Mouse (Mus musculus) hindbrain, embryonic 16.5 days (tissue): ENCODE measurements around the gene Gpr137b. TPM values are rescaled to one million over a fixed set of nuclear protein-coding genes. Genes with fewer than 3 reads are reported as not detected.
A peak's percentile ranks its signal among the peaks of the same experiment; 100 is the strongest.
"Not testable (repeated sequence)": the region's sequence is repeated elsewhere in the genome, so short reads cannot be mapped to it uniquely, and the experiment has no call there.

Source experiments
- ATAC-seq: fragments of 200-750 bp; cut with Nextera tagmentation; 2 replicates; pipeline ENCODE4 v1.8.0; 2017; ENCODE audit warnings: moderate TSS enrichment, moderate library complexity
- H3K27ac ChIP-seq: fragments of 300-500 bp; sonication (generic); 2 replicates; pipeline ENCODE4 v1.5.1; 2014; ENCODE audit warnings: low read depth, mild to moderate bottlenecking, control low read depth, low read length, moderate library complexity
- H3K27me3 ChIP-seq: fragments of 300-500 bp; sonication (generic); replicated peaks from 2 replicates; pipeline ENCODE4 v1.6.1; 2014; ENCODE audit warnings: low read length; ENCODE audit not compliant: control insufficient read depth, insufficient read depth
- H3K36me3 ChIP-seq: fragments of 300-500 bp; sonication (generic); 2 replicates; pipeline ENCODE4 v1.6.1; 2014; ENCODE audit warnings: mild to moderate bottlenecking, low read length, moderate library complexity, mixed read lengths; ENCODE audit not compliant: control insufficient read depth, insufficient read depth
- H3K4me1 ChIP-seq: fragments of 300-500 bp; sonication (generic); 2 replicates; pipeline ENCODE4 v1.6.1; 2014; ENCODE audit warnings: low read depth, low read length; ENCODE audit not compliant: control insufficient read depth, insufficient read depth
- H3K4me2 ChIP-seq: fragments of 300-500 bp; sonication (generic); 2 replicates; pipeline ENCODE4 v1.6.1; 2014; ENCODE audit warnings: mild to moderate bottlenecking, low read length, control low read depth, moderate library complexity
- H3K4me3 ChIP-seq: fragments of 300-500 bp; sonication (generic); 2 replicates; pipeline ENCODE4 v1.5.1; 2014; ENCODE audit warnings: mild to moderate bottlenecking, low read length, control low read depth, moderate library complexity
- H3K9ac ChIP-seq: fragments of 300-500 bp; sonication (generic); 2 replicates; pipeline ENCODE4 v1.6.1; 2014; ENCODE audit warnings: low read depth, mild to moderate bottlenecking, control low read depth, low read length, moderate library complexity
- H3K9me3 ChIP-seq: fragments of 300-500 bp; sonication (generic); 2 replicates; pipeline ENCODE4 v1.6.1; 2014; ENCODE audit warnings: mild to moderate bottlenecking, low read length, moderate library complexity; ENCODE audit not compliant: control insufficient read depth
- WGBS: fragments of 180-500 bp; shearing (Covaris S2); extraction: QIAGEN DNeasy Blood & Tissue Kit; methylation state at CpG from one replicate; pipeline ENCODE4 v1.1.7; 2014; 5-methylcytosine and 5-hydroxymethylcytosine counted together
- polyA plus RNA-seq: library from polyadenylated mRNA; unstranded; fragments of >200 nt; fragmentation: Nextera tagmentation; extraction: Ambion mirVana; gene quantifications from 2 replicates; pipeline ENCODE4 v1.2.1, GENCODE M21; 2015

The Gpr137b gene
- polyA plus RNA-seq, 1 experiment from 2014 or later, result 25.8 TPM

- Histone ChIP-seq H3K9ac (no peak overlapping the region), H3K4me3 (no peak overlapping the region), H3K27me3 (no peaks in the 10 kb centered on the region), H3K27ac (no peak overlapping the region), H3K4me2 (no peak overlapping the region), H3K9me3 (no peaks in the 10 kb centered on the region), H3K4me1 (no peaks in the 10 kb centered on the region), H3K36me3 (no peaks in the 10 kb centered on the region)
- WGBS, result 84% methylated on average over 3 of the region's 3 CpGs
- no peak for ATAC-seq
Observed at GRCm38 (mm10) chr13:13414206-13414605, 20.4 kb upstream of the Gpr137b start.

GRCm38 (mm10) chr13:13405511-13405910, 11.7 kb upstream of the Gpr137b start:
- WGBS, result no CpG with 5 or more reads among the region's 6 CpGs
- H3K27me3 ChIP-seq, H3K9ac ChIP-seq, H3K4me3 ChIP-seq, H3K36me3 ChIP-seq, H3K27ac ChIP-seq, H3K4me2 ChIP-seq, H3K9me3 ChIP-seq, ATAC-seq, H3K4me1 ChIP-seq: not testable (repeated sequence)

GRCm38 (mm10) chr13:13404517-13405155, 10.8 kb upstream of the Gpr137b start:
- not testable (repeated sequence) for ATAC-seq, H3K27me3 ChIP-seq, H3K4me2 ChIP-seq, H3K36me3 ChIP-seq, H3K4me1 ChIP-seq, H3K9ac ChIP-seq, H3K27ac ChIP-seq, H3K9me3 ChIP-seq, H3K4me3 ChIP-seq
- WGBS, result 86% methylated on average over 5 of the region's 6 CpGs

- 89% methylated on average over 4 of the region's 6 CpGs for WGBS
- not testable (repeated sequence) for H3K27ac ChIP-seq, H3K36me3 ChIP-seq, H3K9ac ChIP-seq, H3K9me3 ChIP-seq, H3K27me3 ChIP-seq, H3K4me2 ChIP-seq, H3K4me3 ChIP-seq, H3K4me1 ChIP-seq, ATAC-seq
Observed at GRCm38 (mm10) chr13:13403839-13404238, 10.0 kb upstream of the Gpr137b start.

GRCm38 (mm10) chr13:13403366-13403765, 9.6 kb upstream of the Gpr137b start:
- WGBS, result 83% methylated on average over 2 of the region's 3 CpGs
- H3K27ac ChIP-seq, ATAC-seq, H3K4me3 ChIP-seq, H3K9ac ChIP-seq, H3K27me3 ChIP-seq, H3K9me3 ChIP-seq, H3K36me3 ChIP-seq, H3K4me1 ChIP-seq, H3K4me2 ChIP-seq: not testable (repeated sequence)

GRCm38 (mm10) chr13:13402818-13403217, 9.0 kb upstream of the Gpr137b start:
- ATAC-seq, H3K9ac ChIP-seq, H3K27ac ChIP-seq, H3K4me1 ChIP-seq, H3K9me3 ChIP-seq, H3K4me3 ChIP-seq, H3K27me3 ChIP-seq, H3K36me3 ChIP-seq, H3K4me2 ChIP-seq: not testable (repeated sequence)
- 76% methylated on average over 5 of the region's 5 CpGs for WGBS

GRCm38 (mm10) chr13:13400851-13401250, 7.0 kb upstream of the Gpr137b start:
- ATAC-seq, H3K27me3 ChIP-seq, H3K4me1 ChIP-seq, H3K36me3 ChIP-seq, H3K27ac ChIP-seq, H3K9ac ChIP-seq, H3K9me3 ChIP-seq, H3K4me2 ChIP-seq, H3K4me3 ChIP-seq: not testable (repeated sequence)
- WGBS, result 79% methylated on average over 3 of the region's 3 CpGs

- H3K4me1 ChIP-seq, H3K27ac ChIP-seq, H3K36me3 ChIP-seq, H3K9me3 ChIP-seq, ATAC-seq, H3K27me3 ChIP-seq: not testable (repeated sequence)
- peak overlapping the region; percentile 48 for H3K9ac ChIP-seq
- peak overlapping the region; percentile 51 for H3K4me2 ChIP-seq
- H3K4me3 ChIP-seq, result peak overlapping the region; percentile 44
- under 1% methylated on average over 12 of the region's 15 CpGs for WGBS
Observed at GRCm38 (mm10) chr13:13394096-13394395, 232 bp upstream of the Gpr137b start.

- H3K4me3 ChIP-seq, H3K27ac ChIP-seq, H3K9me3 ChIP-seq, ATAC-seq, H3K4me2 ChIP-seq, H3K9ac ChIP-seq, H3K27me3 ChIP-seq, H3K36me3 ChIP-seq, H3K4me1 ChIP-seq: not testable (repeated sequence)
- WGBS, result 100% methylated on average over 1 of the region's 7 CpGs
Observed at GRCm38 (mm10) chr13:13378168-13378859, 15.5 kb downstream of the Gpr137b start.
